Comparison of ENCODE assay signal across 17 mouse cellular contexts in genomic region chr2:115449783-115450483, GRCm38 (mm10).
"Had no signal": no experiment of that assay in that cellular context is flagged by ENCODE, and none has a peak within 500 bp of the region (broad histone marks: within the 10 kb centered on the region; RNA-seq: fewer than 3 reads in every experiment).

No protein-coding gene starts in this region.

- H3K4me2 ChIP-seq: midbrain, embryonic 11.5 days; midbrain, embryonic 15.5 days; neural tube, embryonic 13.5 days had no signal

- H3K27me3 ChIP-seq: megakaryocyte, embryonic 14.5 days; midbrain, embryonic 15.5 days; neural tube, embryonic 13.5 days had no signal

- ATAC-seq: hindbrain, embryonic 16.5 days; inflammation-experienced regulatory T-cells, adult 6 months; lung, postnatal 0 days; midbrain, embryonic 15.5 days had no signal

- H3K36me3 ChIP-seq: limb, embryonic 10.5 days; midbrain, embryonic 15.5 days; neural tube, embryonic 13.5 days had no signal

- DNase-seq: kidney, adult 8-10 months; kidney, postnatal 25 days; lung, adult 2 months; retina, postnatal 1 day; right cerebral cortex, postnatal 4 days; thymus, adult 2 months; thymus, postnatal 25 days had no signal

- H3K4me3 ChIP-seq: left cerebral cortex, adult 2 months; limb, embryonic 10.5 days; megakaryocyte, embryonic 14.5 days; midbrain, embryonic 15.5 days; neural tube, embryonic 13.5 days had no signal

- H3K27ac ChIP-seq: left cerebral cortex, adult 2 months; limb, embryonic 10.5 days; macrophage; midbrain, embryonic 15.5 days; neural tube, embryonic 13.5 days had no signal

- H3K4me1 ChIP-seq: megakaryocyte, embryonic 14.5 days; midbrain, embryonic 15.5 days; neural tube, embryonic 13.5 days had no signal

- H3K9me3 ChIP-seq: limb, embryonic 10.5 days; midbrain, embryonic 15.5 days; neural tube, embryonic 13.5 days had no signal

- H3K9ac ChIP-seq: midbrain, embryonic 15.5 days; neural tube, embryonic 13.5 days had no signal
